Mouse (Mus musculus): ENCODE measurements around the gene Trmt10b. TPM values are rescaled to one million over a fixed set of nuclear protein-coding genes. Genes with fewer than 3 reads are reported as not detected.
A peak's percentile ranks its signal among the peaks of the same experiment; 100 is the strongest.

The Trmt10b gene
- 16.2 TPM in 2 replicates for polyA plus RNA-seq (2016; fragmentation: Nextera tagmentation; extraction: Ambion mirVana)

DNA sequence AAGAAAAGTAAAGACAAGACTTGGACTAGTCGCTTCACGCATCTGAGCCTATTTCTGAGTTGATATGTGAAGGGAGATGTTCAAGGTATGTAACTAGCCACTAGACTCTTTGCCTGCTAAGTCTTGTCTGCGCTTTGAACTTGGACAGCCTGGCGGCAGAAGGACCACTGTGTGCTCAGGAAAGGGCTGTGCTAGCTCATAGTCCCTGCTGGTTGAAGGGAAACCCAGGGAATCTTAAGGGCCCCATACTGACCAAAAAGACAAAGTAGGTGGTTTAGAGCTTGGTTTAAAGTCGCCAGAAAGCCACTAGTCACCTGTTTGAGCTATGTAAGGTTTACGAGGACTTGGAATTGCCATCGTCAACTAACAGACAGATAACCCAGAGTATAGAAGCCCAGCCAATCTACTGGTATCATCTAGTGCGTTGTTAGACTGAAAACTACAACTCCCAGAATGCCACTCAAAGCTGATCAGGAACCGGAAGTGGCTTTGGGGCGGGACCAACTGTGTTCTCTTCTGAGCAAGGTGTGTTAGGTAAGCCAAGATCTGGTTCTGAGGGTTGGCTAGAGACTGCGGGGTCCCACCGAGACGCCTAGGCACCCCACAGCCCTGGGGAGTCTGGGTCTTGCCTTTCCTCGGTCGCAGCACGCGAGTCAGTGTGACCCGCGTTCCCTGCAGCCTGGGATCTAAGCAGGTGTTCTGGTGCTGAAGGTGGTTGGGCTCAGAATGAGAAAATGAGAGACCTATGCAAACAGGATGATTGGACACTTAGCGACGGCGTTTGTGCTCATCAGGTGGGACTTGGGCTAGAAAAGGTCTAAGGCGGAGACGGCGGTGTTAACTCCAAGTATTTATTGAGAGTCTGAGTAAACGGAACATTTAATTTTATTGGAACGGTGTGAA is at the start of gene Trmt10b:
TSS of gene Trmt10b (plus strand) at position 466 of the 903 bp plus-strand sequence.
- Histone ChIP-seq H3K4me3 (replicated peaks) (peak within 1 kb of the TSS; percentile 79), H3K27ac (no peak within 1 kb of the TSS), H3K27me3 (no peaks in the 10 kb centered on the region), H3K4me2 (peak within 1 kb of the TSS; percentile 82), H3K9ac (peak within 1 kb of the TSS; percentile 70), H3K9me3 (no peaks in the 10 kb centered on the region), H3K4me1 (peaks cover 6% of the 10 kb centered on the region), H3K36me3 (replicated peaks) (peaks cover 16% of the 10 kb centered on the region)
- 21% methylated on average over 27 of the region's 27 CpGs for WGBS
- peak; percentile 74 for ATAC-seq (ENCODE audit: low FRiP score)

DNA sequence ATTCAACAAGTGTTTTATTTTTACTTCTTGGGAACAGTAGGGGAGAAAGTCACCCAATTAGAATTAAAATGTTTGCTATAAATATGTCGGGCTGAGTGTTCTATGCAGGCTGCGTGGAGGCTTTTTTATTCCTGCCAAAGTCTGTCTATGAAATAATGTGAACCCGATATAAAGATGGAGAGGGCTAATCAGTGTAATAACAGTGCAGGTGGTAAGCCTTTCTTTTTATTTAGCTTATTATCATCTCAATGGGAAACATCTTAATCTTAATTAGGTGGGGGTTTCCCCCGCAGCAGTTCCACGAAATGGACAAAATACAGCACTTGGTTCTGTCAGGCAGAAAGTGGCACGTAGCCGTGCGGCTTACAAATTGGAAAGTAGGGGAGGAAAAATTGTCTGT is 45.7 kb upstream of the Trmt10b start:
- Histone ChIP-seq H3K4me3 (replicated peaks) (no peak overlapping the region), H3K27ac (no peak overlapping the region), H3K27me3 (peaks cover 18% of the 10 kb centered on the region), H3K9me3 (no peaks in the 10 kb centered on the region), H3K9ac (no peak overlapping the region), H3K36me3 (replicated peaks) (no peaks in the 10 kb centered on the region), H3K4me2 (no peak overlapping the region), H3K4me1 (peaks cover 39% of the 10 kb centered on the region)
- 20% methylated on average over 8 of the region's 8 CpGs for WGBS
- no peak for ATAC-seq (ENCODE audit: low FRiP score)

DNA sequence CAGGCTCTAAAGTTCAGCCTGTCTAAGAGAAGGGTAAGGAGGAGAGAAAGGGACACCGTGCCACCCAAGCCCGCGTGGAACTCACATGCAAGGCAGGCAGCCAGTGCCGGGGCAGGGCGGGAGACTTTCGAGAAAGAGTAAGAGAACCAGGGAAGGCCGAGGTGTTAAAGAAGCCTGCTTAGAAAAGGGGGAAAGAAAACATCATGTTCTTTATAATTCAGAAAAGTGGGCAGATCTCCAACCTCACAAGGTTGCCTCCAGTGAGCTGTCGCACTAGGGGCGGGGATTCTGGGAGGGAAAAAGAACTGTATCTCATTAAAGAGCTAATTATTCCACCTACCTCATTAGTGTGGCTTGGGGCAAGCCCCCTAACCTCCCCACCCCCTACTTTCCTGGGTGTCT is 44.1 kb upstream of the Trmt10b start:
- Histone ChIP-seq H3K4me2 (0 out of 2 replicates have a peak overlapping the region, but pooled peaks have one; percentile 2), H3K27ac (no peak overlapping the region), H3K9me3 (no peaks in the 10 kb centered on the region), H3K9ac (no peak overlapping the region), H3K4me1 (peaks cover 39% of the 10 kb centered on the region), H3K4me3 (replicated peaks) (no peak overlapping the region), H3K36me3 (replicated peaks) (no peaks in the 10 kb centered on the region), H3K27me3 (peaks cover 18% of the 10 kb centered on the region)
- peak; percentile 77; the same call in 1 of the 2 replicates for ATAC-seq (ENCODE audit: low FRiP score)
- WGBS = 32% methylated on average over 9 of the region's 9 CpGs

DNA sequence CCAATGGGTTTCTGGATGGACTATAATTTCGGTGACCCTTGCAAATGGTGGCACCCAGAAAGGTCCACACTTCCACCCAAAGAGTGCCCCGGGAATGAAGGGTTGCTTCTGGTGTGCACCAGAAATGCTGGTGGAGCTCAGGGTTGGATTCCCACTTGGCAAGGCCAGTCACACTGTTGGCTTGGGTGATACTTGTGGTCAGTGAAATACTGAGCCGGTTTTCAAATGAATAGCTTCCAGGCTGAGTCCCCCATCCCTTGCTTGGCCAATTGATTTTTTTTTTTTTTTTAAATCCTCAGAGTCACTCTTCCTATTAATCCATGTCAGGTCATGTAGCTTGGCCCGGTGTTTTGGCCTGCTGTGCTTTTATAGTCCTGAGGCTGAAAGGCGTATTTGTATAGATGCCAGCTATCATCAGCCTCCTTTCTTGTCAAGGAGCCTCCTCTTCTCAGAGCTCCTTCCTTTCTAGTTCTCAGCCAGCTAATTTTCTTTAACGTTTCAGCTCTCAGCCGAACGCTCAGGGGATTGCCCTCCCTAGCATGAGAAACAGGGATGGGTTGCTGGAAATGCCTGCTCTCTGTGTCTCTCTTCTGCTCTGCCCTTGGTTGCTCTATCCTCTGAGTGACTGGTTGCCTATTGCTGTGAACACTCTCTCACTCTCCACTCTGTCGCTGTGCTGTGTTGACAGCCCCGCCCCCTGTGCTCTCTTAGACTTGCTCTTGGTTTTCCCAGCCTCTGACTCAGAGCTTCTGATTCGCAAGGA is 42.9 kb upstream of the Trmt10b start:
- no peaks in the 10 kb centered on the region for H3K36me3 ChIP-seq (replicated peaks)
- no peaks in the 10 kb centered on the region for H3K9me3 ChIP-seq
- 0 out of 2 replicates have a peak overlapping the region, but pooled peaks have one; percentile 19 for H3K4me2 ChIP-seq
- no peak overlapping the region for H3K9ac ChIP-seq
- H3K4me3 ChIP-seq (replicated peaks) = no peak overlapping the region
- peaks cover 39% of the 10 kb centered on the region for H3K4me1 ChIP-seq
- H3K27me3 ChIP-seq = peaks cover 11% of the 10 kb centered on the region
- H3K27ac ChIP-seq = no peak overlapping the region
- peak; percentile 71; the same call in 1 of the 2 replicates for ATAC-seq (ENCODE audit: low FRiP score)
- 28% methylated on average over 11 of the region's 11 CpGs for WGBS

DNA sequence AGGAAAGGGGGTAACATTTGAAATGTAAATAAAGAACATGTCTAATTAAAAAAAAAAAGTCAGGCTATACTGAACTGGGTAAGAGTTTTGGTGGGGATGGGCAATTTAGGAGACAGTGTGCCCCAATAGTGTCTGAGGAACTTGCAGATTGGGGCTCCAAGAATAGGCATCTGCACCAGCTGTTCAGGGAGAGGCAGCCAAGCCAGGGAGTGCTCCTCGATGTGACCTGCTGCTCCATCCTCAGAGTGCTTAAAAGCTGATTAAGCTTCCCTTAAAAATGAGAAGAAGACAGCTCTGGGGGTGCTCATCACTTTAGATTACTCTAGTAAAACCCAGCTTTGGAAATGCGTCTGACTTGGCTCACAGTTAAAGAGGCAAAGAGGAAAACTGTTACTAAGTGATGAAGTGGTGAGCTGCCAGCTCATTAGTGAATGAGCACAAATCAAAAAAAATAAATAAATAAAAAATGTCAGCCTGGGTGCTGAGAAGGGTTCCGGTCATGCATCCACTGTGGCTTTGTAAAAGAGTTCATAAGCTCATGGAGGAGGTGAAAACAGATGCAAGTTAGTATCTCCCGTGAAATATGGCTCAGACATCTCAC is 37.6 kb upstream of the Trmt10b start:
- peaks cover 6% of the 10 kb centered on the region for H3K4me1 ChIP-seq

DNA sequence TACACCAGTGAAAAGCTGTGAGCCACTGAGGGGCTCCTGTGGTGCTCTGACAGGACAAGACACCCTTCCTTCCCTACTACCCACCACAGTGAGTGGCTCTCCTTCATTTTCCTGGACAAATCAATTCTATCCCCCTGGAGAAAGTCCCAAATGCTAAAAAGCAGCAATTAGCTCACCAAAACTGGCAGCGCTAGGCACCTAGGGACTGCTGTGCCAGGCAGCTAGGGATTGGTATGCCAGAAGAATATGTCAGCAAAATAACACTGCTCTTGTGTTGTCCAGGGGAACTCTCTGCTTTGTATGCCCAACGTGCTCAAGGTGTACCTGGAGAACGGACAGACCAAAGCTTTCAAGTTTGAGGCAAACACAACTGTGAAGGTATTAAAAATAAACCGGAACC is 35.4 kb upstream of the Trmt10b start:
- Histone ChIP-seq H3K4me2 (no peak overlapping the region), H3K4me3 (replicated peaks) (no peak overlapping the region), H3K36me3 (replicated peaks) (no peaks in the 10 kb centered on the region), H3K27ac (no peak overlapping the region), H3K9me3 (no peaks in the 10 kb centered on the region), H3K27me3 (no peaks in the 10 kb centered on the region), H3K4me1 (no peaks in the 10 kb centered on the region; the same call in 1 of the 2 replicates), H3K9ac (no peak overlapping the region)
- WGBS = 91% methylated on average over 4 of the region's 4 CpGs
- ATAC-seq (ENCODE audit: low FRiP score) = no peak

More for the DNA sequence above, 37.6 kb upstream of the Trmt10b start:
- no peak for ATAC-seq (ENCODE audit: low FRiP score)
- Histone ChIP-seq H3K27me3 (peaks cover 5% of the 10 kb centered on the region; the same call in 1 of the 2 replicates), H3K9me3 (no peaks in the 10 kb centered on the region), H3K9ac (no peak overlapping the region), H3K4me3 (replicated peaks) (no peak overlapping the region), H3K4me2 (no peak overlapping the region), H3K36me3 (replicated peaks) (no peaks in the 10 kb centered on the region), H3K27ac (no peak overlapping the region)
- 66% methylated on average over 4 of the region's 4 CpGs for WGBS

DNA sequence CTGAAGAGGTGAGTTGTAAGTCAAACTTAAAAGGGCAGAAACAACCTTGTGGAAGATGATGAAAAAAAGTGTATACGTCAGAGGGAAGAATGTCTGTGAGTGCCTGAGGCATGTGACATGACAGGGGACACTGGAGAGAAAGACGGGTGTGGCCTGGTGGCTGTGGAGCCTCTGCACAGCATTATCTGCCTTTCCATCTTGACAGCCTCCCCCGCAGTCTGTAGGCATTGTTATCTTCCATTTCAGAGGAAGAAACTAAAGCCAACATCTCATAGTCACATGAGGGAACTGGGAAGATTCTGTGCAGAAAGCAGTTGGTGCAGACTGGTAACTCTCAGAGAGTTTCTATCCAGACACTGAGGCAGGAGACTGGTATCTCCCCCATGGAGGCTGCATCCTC is 29.0 kb upstream of the Trmt10b start:
- peaks cover 7% of the 10 kb centered on the region; the same call in 1 of the 2 replicates for H3K4me1 ChIP-seq
- no peak overlapping the region for H3K27ac ChIP-seq
- no peak overlapping the region for H3K9ac ChIP-seq
- ATAC-seq (ENCODE audit: low FRiP score) = no peak
- 93% methylated on average over 3 of the region's 3 CpGs for WGBS
- H3K9me3 ChIP-seq = no peaks in the 10 kb centered on the region
- H3K27me3 ChIP-seq = no peaks in the 10 kb centered on the region
- no peak overlapping the region for H3K4me3 ChIP-seq (replicated peaks)
- no peaks in the 10 kb centered on the region for H3K36me3 ChIP-seq (replicated peaks)
- no peak overlapping the region for H3K4me2 ChIP-seq

DNA sequence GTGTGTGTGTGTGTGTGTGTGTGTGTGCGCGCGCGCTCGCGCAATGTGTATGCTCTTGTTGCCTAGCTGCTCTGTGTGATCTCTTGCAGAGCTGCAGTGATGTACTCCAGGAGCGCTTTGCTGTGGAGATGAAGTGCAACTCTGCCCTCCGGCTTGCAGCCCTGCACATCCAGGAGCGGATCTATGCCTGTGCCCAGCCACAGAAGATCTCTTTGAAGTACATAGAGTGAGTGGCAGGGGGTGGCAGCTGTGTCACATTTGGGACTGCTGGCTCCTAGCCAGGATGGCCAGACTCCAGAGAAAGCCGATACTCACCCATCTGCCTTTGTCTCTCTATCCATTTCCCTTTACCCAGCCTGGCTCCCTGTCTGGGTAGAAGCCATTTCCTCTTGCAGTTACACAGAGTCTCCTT is 25.9 kb upstream of the Trmt10b start:
- Histone ChIP-seq H3K36me3 (replicated peaks) (no peaks in the 10 kb centered on the region), H3K9ac (no peak overlapping the region), H3K27ac (no peak overlapping the region), H3K4me2 (no peak overlapping the region), H3K4me3 (replicated peaks) (no peak overlapping the region), H3K9me3 (no peaks in the 10 kb centered on the region), H3K4me1 (peaks cover 7% of the 10 kb centered on the region; the same call in 1 of the 2 replicates), H3K27me3 (no peaks in the 10 kb centered on the region)
- 82% methylated on average over 10 of the region's 10 CpGs for WGBS
- ATAC-seq (ENCODE audit: low FRiP score) = peak; percentile 58; the same call in 1 of the 2 replicates

DNA sequence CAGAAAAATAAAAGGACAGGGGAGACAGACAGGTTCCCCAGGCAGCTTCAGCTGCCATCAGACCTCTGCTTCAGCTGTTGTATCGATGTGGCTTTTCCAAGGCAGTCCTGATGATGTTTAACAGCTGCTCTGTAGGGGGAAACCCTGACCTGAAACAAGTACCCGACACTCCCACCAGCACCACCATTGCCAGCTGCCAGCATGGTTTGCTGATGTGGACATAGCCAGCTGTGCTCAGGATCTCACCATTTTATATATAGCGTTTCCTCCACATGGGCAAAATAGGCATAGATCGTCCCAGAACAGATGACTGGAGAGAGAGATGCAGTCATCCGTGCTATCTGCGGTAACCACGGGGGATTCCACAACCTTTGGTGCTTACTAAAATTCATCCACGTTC is 21.2 kb upstream of the Trmt10b start:
- H3K4me2 ChIP-seq = no peak overlapping the region
- H3K4me1 ChIP-seq = peaks cover 7% of the 10 kb centered on the region; the same call in 1 of the 2 replicates
- no peak for ATAC-seq (ENCODE audit: low FRiP score)
- no peak overlapping the region for H3K9ac ChIP-seq
- WGBS = 89% methylated on average over 8 of the region's 8 CpGs
- H3K4me3 ChIP-seq (replicated peaks) = no peak overlapping the region
- no peaks in the 10 kb centered on the region for H3K27me3 ChIP-seq
- H3K9me3 ChIP-seq = no peaks in the 10 kb centered on the region
- H3K36me3 ChIP-seq (replicated peaks) = no peaks in the 10 kb centered on the region
- H3K27ac ChIP-seq = no peak overlapping the region

DNA sequence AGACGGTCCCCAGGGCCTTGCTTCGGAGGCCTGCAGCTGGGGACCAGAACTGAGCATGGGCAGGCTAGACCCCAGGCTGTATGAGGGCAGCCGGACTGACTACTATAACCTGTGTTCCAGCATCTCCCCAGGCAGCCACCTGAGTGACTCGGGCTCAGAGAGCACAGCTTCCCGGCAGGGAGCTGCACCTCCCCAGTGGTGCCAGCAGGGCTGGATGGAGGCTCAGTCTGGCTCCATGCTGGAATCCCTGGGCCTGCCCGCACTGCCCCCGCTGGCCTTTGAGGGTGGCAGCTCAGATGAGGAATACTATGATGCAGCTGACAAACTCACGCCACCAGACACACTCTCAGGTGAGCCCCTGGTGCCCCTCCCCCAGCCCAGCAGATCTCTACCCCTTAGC is 17.6 kb upstream of the Trmt10b start:
- Histone ChIP-seq H3K4me3 (replicated peaks) (no peak overlapping the region), H3K27me3 (no peaks in the 10 kb centered on the region), H3K9ac (no peak overlapping the region), H3K36me3 (replicated peaks) (no peaks in the 10 kb centered on the region), H3K4me2 (no peak overlapping the region), H3K9me3 (no peaks in the 10 kb centered on the region), H3K4me1 (no peaks in the 10 kb centered on the region), H3K27ac (no peak overlapping the region)
- no peak for ATAC-seq (ENCODE audit: low FRiP score)
- 63% methylated on average over 8 of the region's 8 CpGs for WGBS

DNA sequence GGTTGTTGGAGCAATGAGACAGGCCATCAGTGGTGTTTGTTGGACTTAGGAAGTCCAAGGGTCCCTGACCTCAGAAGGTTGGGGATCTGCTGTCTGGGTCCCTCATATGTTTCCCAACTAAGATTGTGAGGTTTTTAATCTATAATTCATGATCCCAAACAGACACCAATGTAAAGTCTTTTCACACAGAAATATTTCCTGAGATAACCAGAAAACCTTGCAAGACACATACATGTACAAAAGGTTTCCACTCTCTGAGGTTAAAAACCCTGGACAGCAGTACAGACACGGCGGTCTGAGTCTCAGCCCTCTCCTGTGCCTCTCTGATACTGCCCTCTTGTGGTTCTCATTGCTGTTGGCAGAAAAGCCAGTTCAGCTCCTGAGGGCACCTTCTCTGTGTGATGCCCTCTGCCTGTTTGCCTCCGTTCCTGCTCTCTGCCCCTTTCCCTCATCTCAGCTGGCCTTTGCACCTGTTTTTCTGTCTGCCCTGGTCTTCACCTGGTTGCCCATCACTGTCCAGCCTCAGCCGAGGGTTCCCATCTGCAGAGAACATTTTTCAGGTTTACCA is 16.9 kb upstream of the Trmt10b start:
- H3K9me3 ChIP-seq = no peaks in the 10 kb centered on the region
- no peaks in the 10 kb centered on the region for H3K27me3 ChIP-seq
- peak; percentile 64; the same call in 1 of the 2 replicates for ATAC-seq (ENCODE audit: low FRiP score)
- H3K4me3 ChIP-seq (replicated peaks) = no peak overlapping the region
- no peak overlapping the region for H3K4me2 ChIP-seq
- H3K27ac ChIP-seq = no peak overlapping the region
- H3K4me1 ChIP-seq = no peaks in the 10 kb centered on the region
- H3K9ac ChIP-seq = no peak overlapping the region
- 18% methylated on average over 4 of the region's 4 CpGs for WGBS
- H3K36me3 ChIP-seq (replicated peaks) = no peaks in the 10 kb centered on the region

DNA sequence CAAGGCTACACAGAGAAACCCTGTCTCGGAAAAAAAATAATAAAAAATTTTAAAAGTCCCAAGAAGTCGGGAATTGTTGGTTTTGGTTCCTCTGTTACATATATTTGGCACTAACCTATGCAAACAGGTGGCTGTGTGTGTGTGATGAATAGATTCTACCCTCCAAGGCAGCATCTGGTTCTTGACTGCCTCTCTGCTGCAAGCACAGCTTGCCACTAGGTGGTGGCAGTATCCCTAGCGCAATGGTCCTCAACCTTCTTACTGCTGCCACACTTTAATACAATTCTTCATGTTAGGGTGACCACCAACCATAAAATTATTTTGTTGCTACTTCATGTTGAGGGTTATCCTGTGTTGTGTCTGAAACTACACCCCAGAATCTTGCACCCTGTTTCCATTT is 10.6 kb upstream of the Trmt10b start:
- 52% methylated on average over 3 of the region's 3 CpGs for WGBS

More for the DNA sequence above, 10.6 kb upstream of the Trmt10b start:
- no peak overlapping the region for H3K4me2 ChIP-seq
- no peak overlapping the region for H3K9ac ChIP-seq
- H3K4me3 ChIP-seq (replicated peaks) = no peak overlapping the region
- no peaks in the 10 kb centered on the region for H3K9me3 ChIP-seq
- H3K27ac ChIP-seq = no peak overlapping the region
- ATAC-seq (ENCODE audit: low FRiP score) = no peak
- H3K36me3 ChIP-seq (replicated peaks) = no peaks in the 10 kb centered on the region
- no peaks in the 10 kb centered on the region for H3K4me1 ChIP-seq
- no peaks in the 10 kb centered on the region for H3K27me3 ChIP-seq
